Mouse (Mus musculus): ENCODE results near the gene Gm17655. TPM values are rescaled to one million over a fixed set of nuclear protein-coding genes. Genes with fewer than 3 reads are reported as not detected.
"Not testable (repeated sequence)": the region's sequence is repeated elsewhere in the genome, so short reads cannot be mapped to it uniquely, and the experiment has no call there.

Gm17655 gene
- polyA plus RNA-seq, 3 experiments from 2014 or later, result 5.6 to 9.1 (median 8.4) TPM

DNA sequence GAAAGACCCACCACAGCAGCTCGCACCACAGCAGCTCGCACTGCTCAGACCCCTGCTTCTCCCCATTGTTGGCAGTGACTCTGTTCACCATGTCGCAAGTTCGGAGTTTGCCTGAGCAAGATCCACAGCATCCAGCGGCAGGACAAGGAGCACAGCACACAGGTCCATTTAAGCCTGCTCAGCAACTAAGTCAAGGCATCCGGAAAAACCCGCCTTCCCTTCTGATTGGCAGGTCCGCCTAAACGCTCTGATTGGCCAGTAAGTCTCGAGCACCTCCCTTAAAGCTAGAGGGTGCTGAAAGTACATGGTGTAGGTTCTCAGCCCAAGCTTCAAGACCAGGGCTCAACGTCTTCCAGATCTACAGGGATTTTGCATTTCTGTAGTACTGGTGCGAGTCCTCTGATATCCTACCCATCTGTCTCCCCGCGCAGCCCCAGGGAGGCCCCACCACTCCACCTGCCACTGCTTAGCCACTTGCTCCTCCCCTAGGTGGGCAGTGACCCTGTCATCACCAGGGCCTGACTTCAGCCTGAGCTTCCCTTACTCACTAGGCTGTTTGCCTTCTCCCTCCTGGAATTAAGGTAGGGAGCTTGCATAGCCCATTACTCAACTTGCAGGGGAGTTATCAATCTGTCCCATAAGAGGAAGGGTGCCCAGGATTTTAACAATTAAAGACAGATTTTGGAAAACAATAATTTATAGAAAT, 14.0 kb upstream of the Gm17655 start:
- no peak for ATAC-seq

GRCm38 (mm10) chr5:110082961-110083360, 10.6 kb upstream of the Gm17655 start:
- no peak for ATAC-seq

DNA sequence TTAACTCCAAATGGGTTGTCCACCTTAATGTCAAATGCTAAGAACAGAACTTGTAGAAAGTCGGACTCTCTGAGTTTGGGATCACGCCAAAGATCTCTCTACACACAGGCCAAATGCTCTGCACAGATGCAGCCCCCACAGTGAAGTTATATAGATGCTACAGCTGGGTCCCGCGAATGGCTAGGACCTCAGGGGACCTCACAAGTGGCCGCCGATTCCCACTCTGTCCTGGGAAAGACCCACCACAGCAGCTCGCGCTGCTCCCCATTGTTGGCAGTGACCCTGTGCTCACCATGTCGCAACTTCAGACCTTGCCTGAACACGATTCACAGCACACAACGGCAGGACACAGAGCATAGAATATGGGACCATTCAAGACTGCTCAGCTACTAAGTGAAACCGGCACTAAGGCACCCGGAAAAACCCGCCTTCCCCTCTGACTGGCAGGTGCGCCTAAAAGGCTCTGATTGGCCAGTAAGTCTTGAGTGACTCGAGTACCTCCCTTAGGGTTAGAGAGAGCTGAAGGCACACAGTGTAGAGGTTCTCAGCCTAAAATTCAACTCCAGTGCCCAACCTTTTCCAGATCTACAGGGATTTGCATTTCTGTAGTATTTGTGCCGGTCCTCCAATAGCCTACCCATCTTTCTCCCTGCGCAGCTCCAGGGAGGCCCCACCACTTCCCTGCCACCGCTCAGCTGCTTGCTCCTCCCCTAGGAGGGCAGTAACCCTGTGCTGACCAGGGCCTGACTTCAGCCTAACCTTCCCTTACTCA, 14.5 kb downstream of the Gm17655 start:
- peak; percentile 100 for ATAC-seq

GRCm38 (mm10) chr5:110023694-110024427, 48.5 kb downstream of the Gm17655 start:
- peak; percentile 71 for ATAC-seq

GRCm38 (mm10) chr5:110023273-110023672, 49.0 kb downstream of the Gm17655 start:
- no peak for ATAC-seq

- not testable (repeated sequence) for ATAC-seq
Measured at GRCm38 (mm10) chr5:110015775-110016174, 56.5 kb downstream of the Gm17655 start.

Other genes starting within 250 kb of the Gm17655 start
- 10 to 100 TPM; 13.7 to 28.0 (median 26.3) TPM for gene Gm15446, start 149.1 kb downstream of the Gm17655 start, polyA plus RNA-seq (2017; shearing (Covaris generic))
- gene Zfp932, start 76.0 kb downstream of the Gm17655 start, polyA plus RNA-seq (2017; shearing (Covaris generic)), result 10 to 100 TPM; 25.9 to 42.4 (median 29.8) TPM
- gene Gm35315, start 21.9 kb upstream of the Gm17655 start, polyA plus RNA-seq (2017; shearing (Covaris generic)), result 1 to 10 TPM; 1.2 to 2.9 (median 1.7) TPM
- 1 to 10 TPM in 1 of 3 experiments, under 1 TPM in 2; 0.54 to 1.7 (median 0.75) TPM for gene Plcxd1, start 27.5 kb upstream of the Gm17655 start, polyA plus RNA-seq (2017; shearing (Covaris generic))
- gene Gtpbp6, start 35.7 kb upstream of the Gm17655 start, polyA plus RNA-seq (2017; shearing (Covaris generic)), result 10 to 100 TPM; 12.3 to 15.1 (median 13.5) TPM
- gene Zfp605, start 37.6 kb upstream of the Gm17655 start, polyA plus RNA-seq (2017; shearing (Covaris generic)), result 1 to 10 TPM; 2.7 to 4.5 (median 4.4) TPM
- gene Chfr, start 63.3 kb upstream of the Gm17655 start, polyA plus RNA-seq (2017; shearing (Covaris generic)), result 10 to 100 TPM; 33.8 to 56.1 (median 45.1) TPM
- gene Golga3, start 104.2 kb upstream of the Gm17655 start, polyA plus RNA-seq (2017; shearing (Covaris generic)), result 10 to 100 TPM; 18.9 to 22.7 (median 21.9) TPM
- gene Ankle2, start 158.5 kb upstream of the Gm17655 start, polyA plus RNA-seq (2017; shearing (Covaris generic)), result 10 to 100 TPM; 15.5 to 19.4 (median 16.0) TPM
- 10 to 100 TPM; 20.3 to 32.8 (median 29.9) TPM for gene Pgam5, start 197.4 kb upstream of the Gm17655 start, polyA plus RNA-seq (2017; shearing (Covaris generic))
- gene Pxmp2, start 213.7 kb upstream of the Gm17655 start, polyA plus RNA-seq (2017; shearing (Covaris generic)), result 1 to 10 TPM; 2.7 to 4.2 (median 3.1) TPM
- gene Pole, start 213.8 kb upstream of the Gm17655 start, polyA plus RNA-seq (2017; shearing (Covaris generic)), result 10 to 100 TPM in 1 of 3 experiments, 1 to 10 TPM in 2; 4.2 to 16.9 (median 6.5) TPM

Measured in inflammation-experienced regulatory T-cells, adult 6 months (primary cell).